Mouse (Mus musculus) ES-Bruce4 (cell line): ENCODE results near the gene Rbfox3. TPM values are rescaled to one million over a fixed set of nuclear protein-coding genes. Genes with fewer than 3 reads are reported as not detected.

Experiments
- H3K27ac ChIP-seq: 2 replicates; pipeline ENCODE4 v1.5.1; 2012; ENCODE audit warnings: low read length, inconsistent platforms; ENCODE audit not compliant: insufficient read depth
- H3K27me3 ChIP-seq: 2 replicates; pipeline ENCODE4 v1.6.1; 2012; ENCODE audit warnings: mild to moderate bottlenecking, low read length, inconsistent platforms; ENCODE audit not compliant: control insufficient read depth, poor library complexity, insufficient read depth, severe bottlenecking
- H3K36me3 ChIP-seq: 2 replicates; pipeline ENCODE4 v1.6.1; 2012; ENCODE audit warnings: inconsistent platforms, mild to moderate bottlenecking, low read length, moderate library complexity; ENCODE audit not compliant: control insufficient read depth, poor library complexity, insufficient read depth, severe bottlenecking
- H3K4me1 ChIP-seq: one replicate; pipeline ENCODE4 v1.8.1; 2011; ENCODE audit warnings: low read length; ENCODE audit not compliant: control insufficient read depth, insufficient read depth
- H3K4me3 ChIP-seq: 2 replicates; pipeline ENCODE4 v1.5.1; 2011; ENCODE audit warnings: low read depth, mild to moderate bottlenecking, low read length
- H3K9ac ChIP-seq: 2 replicates; pipeline ENCODE4 v1.6.1; 2012; ENCODE audit warnings: low read depth, mild to moderate bottlenecking, inconsistent platforms; ENCODE audit not compliant: poor library complexity, severe bottlenecking
- H3K9me3 ChIP-seq: replicated peaks from 2 replicates; pipeline ENCODE4 v1.6.1; 2012; ENCODE audit warnings: mild to moderate bottlenecking, low read length, inconsistent platforms; ENCODE audit not compliant: control insufficient read depth, poor library complexity, insufficient read depth, severe bottlenecking
- CTCF ChIP-seq: IDR thresholded peaks from one replicate; pipeline ENCODE4 v1.8.1; 2011; ENCODE audit warnings: low read depth, low read length
- EP300 ChIP-seq: IDR thresholded peaks from 2 replicates; pipeline ENCODE4 v1.6.1; 2011; ENCODE audit warnings: low read depth, low read length; ENCODE audit not compliant: insufficient read depth
- POLR2A ChIP-seq: IDR thresholded peaks from one replicate; pipeline ENCODE4 v1.8.1; 2011; ENCODE audit warnings: low read length; ENCODE audit not compliant: insufficient read depth
- polyA plus RNA-seq: library from polyadenylated mRNA; stranded (reverse); fragments of >200 nt; gene quantifications from 2 replicates; pipeline ENCODE4 v1.2.4, GENCODE M21; 2011; ENCODE audit warnings: low read depth; ENCODE audit not compliant: missing spikeins, insufficient read depth, insufficient read length

Rbfox3 gene
- polyA plus RNA-seq, 1 experiment: 0.85 TPM

DNA sequence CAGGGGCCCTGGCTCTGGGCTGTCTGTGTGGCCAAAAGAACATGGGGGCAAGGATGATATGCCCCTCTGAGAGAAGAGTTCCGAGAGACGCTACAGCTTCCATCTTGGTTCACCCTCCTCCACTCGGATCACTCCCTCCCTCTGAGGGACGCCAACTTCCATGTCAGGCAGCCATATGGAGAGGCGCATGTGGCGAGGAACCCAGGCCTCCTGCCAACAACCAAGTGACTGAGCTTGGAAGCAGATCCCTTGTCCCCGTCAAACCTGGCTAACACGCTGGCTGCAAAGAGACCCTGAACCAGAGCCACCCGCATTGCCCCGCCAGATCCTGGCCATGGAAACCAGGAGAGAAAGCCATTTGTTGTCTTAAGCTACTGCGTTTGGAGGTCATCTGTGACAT is 29.1 kb upstream of the Rbfox3 start:
- Histone ChIP-seq H3K9me3 (no peaks in the 10 kb centered on the region), H3K36me3 (no peaks in the 10 kb centered on the region), H3K9ac (no peak overlapping the region), H3K27ac (no peak overlapping the region), H3K4me3 (no peak overlapping the region), H3K4me1 (no peaks in the 10 kb centered on the region), H3K27me3 (no peaks in the 10 kb centered on the region)
- TF ChIP-seq POLR2A: no peak

DNA sequence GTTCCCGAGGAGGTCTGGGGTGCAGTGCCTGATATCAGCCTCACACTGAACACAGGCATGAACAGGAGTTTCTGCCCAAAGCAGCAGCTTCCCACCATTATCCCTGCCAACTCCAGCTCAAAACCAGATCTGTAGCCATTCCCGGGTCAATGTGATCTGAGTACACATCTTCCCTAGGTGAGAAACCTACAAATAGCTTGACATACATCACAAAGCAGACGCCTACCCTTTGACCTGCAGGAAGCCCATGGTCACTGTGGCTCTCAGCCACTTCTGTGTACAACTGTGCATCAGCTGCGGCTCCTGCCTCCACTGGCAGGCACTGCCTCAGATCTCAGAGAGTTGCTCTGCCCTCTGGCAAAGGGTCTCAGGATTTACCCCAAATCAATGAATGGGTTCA is 28.3 kb upstream of the Rbfox3 start:
- Histone ChIP-seq H3K36me3 (no peaks in the 10 kb centered on the region), H3K27me3 (no peaks in the 10 kb centered on the region), H3K9me3 (no peaks in the 10 kb centered on the region), H3K9ac (no peak overlapping the region), H3K4me3 (no peak overlapping the region), H3K4me1 (no peaks in the 10 kb centered on the region), H3K27ac (no peak overlapping the region)
- TF ChIP-seq EP300 (no peak), CTCF (no peak), POLR2A (no peak)

DNA sequence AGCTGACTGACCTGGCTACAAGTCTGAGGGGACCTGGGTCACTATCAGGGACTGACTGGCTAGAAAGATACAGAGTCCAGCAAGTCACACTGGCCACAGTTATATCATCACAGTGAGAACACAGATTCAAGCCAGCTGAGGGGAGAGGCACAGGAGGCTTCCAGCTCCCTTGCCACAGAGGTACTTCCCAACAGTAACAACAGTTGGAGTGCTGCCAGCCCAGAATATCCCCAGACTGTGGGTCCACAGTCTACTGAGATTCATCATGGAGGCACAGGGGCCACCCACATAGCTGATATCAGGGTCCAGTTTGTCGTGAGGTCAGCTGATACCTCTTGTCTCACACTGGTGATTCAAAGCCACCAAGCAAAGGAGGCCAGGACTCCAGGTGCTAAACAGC is 23.5 kb upstream of the Rbfox3 start:
- Histone ChIP-seq H3K27ac (no peak overlapping the region), H3K9ac (no peak overlapping the region), H3K36me3 (no peaks in the 10 kb centered on the region), H3K27me3 (no peaks in the 10 kb centered on the region), H3K4me3 (no peak overlapping the region), H3K4me1 (no peaks in the 10 kb centered on the region), H3K9me3 (no peaks in the 10 kb centered on the region)
- TF ChIP-seq POLR2A (no peak), EP300 (no peak), CTCF (no peak)

DNA sequence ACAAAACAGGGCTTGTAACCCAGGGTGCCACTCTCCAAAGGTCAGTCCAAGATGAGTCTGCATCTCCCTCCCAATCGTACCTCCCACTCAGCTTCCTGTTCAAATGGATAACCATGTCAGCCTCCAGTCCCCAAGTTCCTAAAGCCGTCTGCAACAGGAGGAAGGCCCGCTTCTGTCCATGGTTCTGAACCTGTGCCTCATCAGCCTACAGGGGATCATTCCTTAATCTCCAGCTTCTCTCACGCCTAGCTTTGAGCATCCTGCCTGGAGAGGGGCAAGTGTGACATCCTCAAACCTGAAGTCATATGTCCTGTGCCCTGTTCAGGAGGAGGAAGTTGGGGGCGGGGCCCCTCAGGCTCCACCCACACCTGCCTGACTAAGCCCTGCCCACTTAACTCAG is 15.7 kb upstream of the Rbfox3 start:
- Histone ChIP-seq H3K4me1 (no peaks in the 10 kb centered on the region), H3K4me3 (no peak overlapping the region), H3K9me3 (no peaks in the 10 kb centered on the region), H3K36me3 (no peaks in the 10 kb centered on the region), H3K27me3 (no peaks in the 10 kb centered on the region), H3K27ac (no peak overlapping the region), H3K9ac (no peak overlapping the region)
- TF ChIP-seq CTCF (no peak), EP300 (no peak), POLR2A (no peak)

DNA sequence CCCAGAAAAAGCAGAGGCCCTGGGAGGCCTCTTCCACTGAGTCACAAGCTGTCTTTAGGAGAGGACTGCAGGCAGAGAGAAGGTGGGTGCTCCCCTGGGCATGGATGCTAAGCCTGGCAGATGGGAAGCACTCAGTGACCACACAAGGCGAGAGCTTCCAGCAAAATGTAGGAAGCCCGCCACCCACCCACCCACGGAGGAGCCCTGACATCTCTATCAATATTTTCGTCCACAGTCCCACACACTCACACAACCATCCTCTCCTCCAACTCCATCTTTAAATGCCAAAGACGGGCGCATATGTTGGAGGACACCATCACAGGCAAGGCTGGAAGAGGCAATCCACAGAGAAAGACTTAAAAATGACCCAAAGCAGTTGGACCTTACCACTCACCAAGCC is 10.5 kb upstream of the Rbfox3 start:
- Histone ChIP-seq H3K27ac (no peak overlapping the region), H3K4me1 (no peaks in the 10 kb centered on the region), H3K4me3 (no peak overlapping the region), H3K27me3 (no peaks in the 10 kb centered on the region), H3K36me3 (no peaks in the 10 kb centered on the region), H3K9me3 (no peaks in the 10 kb centered on the region), H3K9ac (no peak overlapping the region)
- TF ChIP-seq CTCF (no peak), POLR2A (no peak), EP300 (no peak)

DNA sequence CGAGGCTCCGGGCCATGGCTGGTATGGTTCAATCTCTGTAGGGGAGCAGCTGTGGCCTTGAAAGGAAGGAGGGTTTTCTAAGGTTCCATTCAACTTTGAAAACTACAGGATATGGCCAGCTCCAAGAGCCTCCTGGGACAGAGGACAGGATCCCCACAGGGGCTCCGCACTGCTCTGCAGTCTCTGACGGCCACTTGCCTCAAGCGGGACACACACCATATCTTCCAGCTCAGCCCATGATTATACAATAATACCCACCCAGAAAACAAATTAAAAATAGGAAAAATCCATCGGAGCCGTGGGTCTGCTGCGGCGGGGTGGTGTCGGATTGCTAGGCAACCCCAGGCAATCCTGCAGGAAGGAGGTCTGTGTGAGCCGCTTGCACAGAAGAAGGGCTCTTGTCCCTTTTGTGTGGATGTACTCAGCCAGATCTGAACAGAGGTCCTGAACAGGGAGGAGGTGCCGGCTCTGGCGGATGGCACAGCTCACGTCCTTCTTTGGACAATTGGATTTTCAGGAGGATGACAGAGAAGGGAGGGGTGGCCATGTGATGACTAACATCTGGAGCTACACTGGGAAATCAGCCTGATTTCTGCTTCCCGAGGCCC is 5.1 kb upstream of the Rbfox3 start:
- Histone ChIP-seq H3K27me3 (no peaks in the 10 kb centered on the region), H3K9ac (no peak overlapping the region), H3K4me1 (no peaks in the 10 kb centered on the region), H3K27ac (no peak overlapping the region), H3K36me3 (no peaks in the 10 kb centered on the region), H3K4me3 (no peak overlapping the region), H3K9me3 (no peaks in the 10 kb centered on the region)
- TF ChIP-seq EP300 (no peak), CTCF (no peak), POLR2A (no peak)
